Mouse (Mus musculus) cortical plate, adult 2 months (tissue): Measurements from ENCODE around the gene Tmem184b.

Experiments used
- CTCF ChIP-seq: fragments of 200-500 bp; IDR thresholded peaks from 2 replicates; pipeline ENCODE4 v1.5.1; 2011; ENCODE audit warnings: mild to moderate bottlenecking, control low read depth, low read length; ENCODE audit not compliant: insufficient read depth; ENCODE audit errors: extremely low read depth
- POLR2A ChIP-seq: fragments of 200-500 bp; IDR thresholded peaks from 2 replicates; pipeline ENCODE4 v1.6.1; 2011; ENCODE audit warnings: mild to moderate bottlenecking, low read length, control low read depth; ENCODE audit not compliant: insufficient read depth; ENCODE audit errors: extremely low read depth

DNA sequence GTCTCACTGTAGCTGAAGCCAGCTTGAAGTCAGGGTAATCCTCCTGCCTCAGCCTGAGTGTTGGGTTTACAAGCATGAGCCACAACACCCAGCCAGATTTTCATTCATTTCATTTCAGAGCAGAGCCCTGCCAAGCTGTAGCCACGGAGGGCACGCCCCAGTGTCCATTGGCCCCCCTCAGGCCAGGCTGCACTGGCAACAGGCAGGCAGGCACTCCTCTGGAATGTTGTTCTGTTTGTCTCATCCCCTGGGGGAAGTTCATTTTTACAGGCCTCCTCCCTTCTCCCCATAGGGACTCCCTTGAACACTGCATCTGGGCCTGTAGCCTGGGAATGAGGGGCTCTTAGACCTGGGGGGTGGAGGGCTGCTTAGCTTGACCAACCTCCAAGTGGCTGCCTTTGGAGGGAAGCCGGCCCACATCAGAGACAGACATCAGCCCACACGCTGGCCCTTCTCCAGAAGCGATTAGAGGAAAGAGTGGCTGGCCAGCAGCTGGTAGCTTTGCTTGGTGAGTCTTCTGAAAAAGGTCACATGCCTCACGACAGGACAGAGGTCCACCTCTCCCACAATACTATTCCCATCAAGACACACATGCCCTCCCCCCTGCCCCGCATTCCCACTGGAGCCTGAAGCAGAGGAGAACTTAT, 11.8 kb downstream of the Tmem184b start:
- TF ChIP-seq POLR2A (no peak), CTCF (no peak)
